Mouse (Mus musculus): Measurements from ENCODE around the gene Mybpc2. TPM values are rescaled to one million over a fixed set of nuclear protein-coding genes. Genes with fewer than 3 reads are reported as not detected.

Mybpc2 gene
- polyA plus RNA-seq, 1 experiment = 4.7 TPM

GRCm38 (mm10) chr7:44486927-44487575 is 37.4 kb downstream of the Mybpc2 start:
- Histone ChIP-seq H3K36me3 (ENCODE audit: control insufficient read depth, insufficient read depth) (no peaks in the 10 kb centered on the region), H3K4me3 (no peak overlapping the region), H3ac (ENCODE audit: control insufficient read depth, insufficient read length) (no peak overlapping the region), H3K27me3 (ENCODE audit: control insufficient read depth, insufficient read depth, insufficient read length) (no peaks in the 10 kb centered on the region), H3K4me2 (ENCODE audit: low read depth) (no peak overlapping the region), H3K79me2 (ENCODE audit: control insufficient read depth, insufficient read depth) (no peaks in the 10 kb centered on the region)
- TF ChIP-seq POLR2A (IDR thresholded peaks at IDR 0.05; ENCODE audit: insufficient read length, low read depth) (peak; percentile 63), MYOG (IDR thresholded peaks at IDR 0.05; ENCODE audit: control insufficient read depth in 1 of 3, insufficient read depth in 1 of 3, insufficient read length in 2 of 3, low read depth in 2 of 3) (peak in 2 of 3 experiments; percentile 24 to 53), POLR2AphosphoS2 (IDR thresholded peaks at IDR 0.05; ENCODE audit: insufficient read length, low read depth) (peak; percentile 95), MYOD1 (IDR thresholded peaks at IDR 0.05; ENCODE audit: control insufficient read depth in 1 of 3, insufficient read length in 2 of 3, low read depth in 2 of 3) (peak in 2 of 3 experiments; percentile 33 to 69), REST (IDR thresholded peaks at IDR 0.05; ENCODE audit: insufficient read depth, insufficient read length) (no peak)

DNA sequence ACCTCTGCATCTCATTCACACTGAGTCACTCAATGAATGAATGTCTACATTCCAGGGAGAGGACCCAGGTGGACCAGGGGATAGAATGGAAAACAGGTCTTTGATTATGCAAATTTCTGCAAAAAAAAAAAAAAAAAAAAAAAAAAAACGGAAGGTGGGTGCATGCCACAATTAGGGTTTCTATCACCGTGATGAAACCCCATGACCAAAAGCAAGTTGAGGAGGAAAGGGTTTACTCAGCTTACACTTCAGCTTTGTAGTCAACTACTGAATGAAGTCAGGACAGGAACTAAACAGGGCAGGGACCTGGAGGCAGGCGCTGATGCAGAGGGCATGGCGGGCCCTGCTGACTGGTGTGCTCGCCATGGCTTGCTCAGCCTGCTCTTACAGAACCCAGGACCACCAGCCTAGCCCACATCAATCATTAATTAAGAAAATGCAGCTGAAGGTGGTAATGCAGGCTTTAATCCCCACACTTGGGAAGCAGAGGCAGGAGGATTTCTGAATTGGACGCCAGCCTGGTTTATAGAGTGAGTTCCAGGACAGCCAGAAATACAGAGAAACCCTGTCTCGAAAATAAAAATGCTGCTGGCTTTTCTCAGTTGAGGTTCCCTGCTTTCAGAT is 38.8 kb downstream of the Mybpc2 start:
- no peak overlapping the region for H3ac ChIP-seq (ENCODE audit: control insufficient read depth, insufficient read length)
- no peaks in the 10 kb centered on the region for H3K27me3 ChIP-seq (ENCODE audit: control insufficient read depth, insufficient read depth, insufficient read length)
- H3K36me3 ChIP-seq (ENCODE audit: control insufficient read depth, insufficient read depth) = no peaks in the 10 kb centered on the region
- no peaks in the 10 kb centered on the region for H3K79me2 ChIP-seq (ENCODE audit: control insufficient read depth, insufficient read depth)
- H3K4me3 ChIP-seq = no peak overlapping the region
- TF ChIP-seq POLR2A (IDR thresholded peaks at IDR 0.05; ENCODE audit: insufficient read length, low read depth) = peak; percentile 13
- no peak for TF ChIP-seq SRF (IDR thresholded peaks at IDR 0.05; ENCODE audit: control insufficient read depth, insufficient read length, low read depth)
- no peak for TF ChIP-seq USF1 (IDR thresholded peaks at IDR 0.05; ENCODE audit: low read depth)
- TF ChIP-seq REST (IDR thresholded peaks at IDR 0.05; ENCODE audit: insufficient read depth, insufficient read length) = no peak
- no peak overlapping the region for H3K4me2 ChIP-seq (ENCODE audit: low read depth)

DNA sequence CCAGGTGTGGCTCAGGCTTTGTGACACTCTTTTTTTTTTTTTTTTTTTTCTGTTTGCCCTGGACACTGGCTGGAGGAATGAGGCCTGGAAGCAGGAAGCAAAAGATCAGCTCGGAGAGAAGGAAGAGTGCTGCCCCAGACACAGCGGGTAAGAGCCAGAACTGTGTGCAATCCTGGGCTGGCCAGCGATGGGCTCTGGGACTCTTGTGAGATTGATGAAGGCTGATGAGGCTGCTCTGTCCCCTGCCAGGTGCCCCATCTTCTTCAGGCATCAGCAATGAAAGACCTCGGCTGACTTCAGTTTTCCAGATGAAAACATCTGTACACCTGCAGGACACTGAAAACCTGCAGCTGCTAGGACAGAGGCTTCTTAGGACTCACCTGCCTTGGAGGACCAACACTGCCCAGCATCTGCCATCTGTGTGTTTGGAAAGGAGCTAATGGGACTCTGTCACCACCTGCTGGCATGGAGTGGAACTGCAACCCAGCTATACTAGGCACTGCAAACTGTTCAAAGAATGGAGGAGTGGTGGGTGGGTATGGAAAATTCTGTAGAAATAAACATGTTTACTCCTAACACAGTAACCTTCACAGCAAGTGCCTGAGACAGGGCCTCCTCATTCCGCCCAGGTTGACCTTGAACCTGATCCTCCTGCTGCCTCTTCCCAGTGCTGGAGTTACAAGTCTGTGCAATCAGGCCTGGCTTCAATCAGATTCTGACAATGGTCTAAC is 39.5 kb downstream of the Mybpc2 start:
- Histone ChIP-seq H3ac (ENCODE audit: control insufficient read depth, insufficient read length) (no peak overlapping the region), H3K4me2 (ENCODE audit: low read depth) (no peak overlapping the region), H3K36me3 (ENCODE audit: control insufficient read depth, insufficient read depth) (no peaks in the 10 kb centered on the region), H3K4me3 (no peak overlapping the region), H3K79me2 (ENCODE audit: control insufficient read depth, insufficient read depth) (peaks cover 6% of the 10 kb centered on the region), H3K27me3 (ENCODE audit: control insufficient read depth, insufficient read depth, insufficient read length) (no peaks in the 10 kb centered on the region)
- peak; percentile 12 for TF ChIP-seq POLR2A (IDR thresholded peaks at IDR 0.05; ENCODE audit: insufficient read length, low read depth)
- TF ChIP-seq POLR2AphosphoS2 (IDR thresholded peaks at IDR 0.05; ENCODE audit: insufficient read length, low read depth) = peak; percentile 12
- TF ChIP-seq MYOD1 (IDR thresholded peaks at IDR 0.05; ENCODE audit: control insufficient read depth in 1 of 3, insufficient read length in 2 of 3, low read depth in 2 of 3) = no peak

- H3K36me3 ChIP-seq (ENCODE audit: control insufficient read depth, insufficient read depth) = no peaks in the 10 kb centered on the region
- TF ChIP-seq REST (IDR thresholded peaks at IDR 0.05; ENCODE audit: insufficient read depth, insufficient read length) = no peak
- peak in 2 of 3 experiments; percentile 61 to 69 for TF ChIP-seq MYOD1 (IDR thresholded peaks at IDR 0.05; ENCODE audit: control insufficient read depth in 1 of 3, insufficient read length in 2 of 3, low read depth in 2 of 3)
- peak in 2 of 3 experiments; percentile 49 to 60 for TF ChIP-seq MYOG (IDR thresholded peaks at IDR 0.05; ENCODE audit: control insufficient read depth in 1 of 3, insufficient read depth in 1 of 3, insufficient read length in 2 of 3, low read depth in 2 of 3)
- no peak for TF ChIP-seq USF1 (IDR thresholded peaks at IDR 0.05; ENCODE audit: low read depth)
- no peak for TF ChIP-seq POLR2A (IDR thresholded peaks at IDR 0.05; ENCODE audit: insufficient read length, low read depth)
- no peak for TF ChIP-seq E2F4 (IDR thresholded peaks at IDR 0.05; ENCODE audit: insufficient read depth)
- no peak for TF ChIP-seq CEBPB (IDR thresholded peaks at IDR 0.05; ENCODE audit: insufficient read depth, poor library complexity, severe bottlenecking)
- no peak for TF ChIP-seq SRF (IDR thresholded peaks at IDR 0.05; ENCODE audit: control insufficient read depth, insufficient read length, low read depth)
- TF ChIP-seq MAX (IDR thresholded peaks at IDR 0.05; ENCODE audit: low read depth) = no peak
- no peak for TF ChIP-seq TCF12 (IDR thresholded peaks at IDR 0.05; ENCODE audit: insufficient read depth, poor library complexity, severe bottlenecking)
- peak; percentile 27 for TF ChIP-seq TCF3 (IDR thresholded peaks at IDR 0.05; ENCODE audit: insufficient read length, low read depth)
- TF ChIP-seq POLR2AphosphoS2 (IDR thresholded peaks at IDR 0.05; ENCODE audit: insufficient read length, low read depth) = peak; percentile 74
- H3K4me3 ChIP-seq = no peak overlapping the region
- H3K4me2 ChIP-seq (ENCODE audit: low read depth) = no peak overlapping the region
- H3K79me2 ChIP-seq (ENCODE audit: control insufficient read depth, insufficient read depth) = peaks cover 7% of the 10 kb centered on the region
- H3K27me3 ChIP-seq (ENCODE audit: control insufficient read depth, insufficient read depth, insufficient read length) = no peaks in the 10 kb centered on the region
- H3ac ChIP-seq (ENCODE audit: control insufficient read depth, insufficient read length) = no peak overlapping the region
Observed at GRCm38 (mm10) chr7:44484109-44484508, 40.3 kb downstream of the Mybpc2 start.

DNA sequence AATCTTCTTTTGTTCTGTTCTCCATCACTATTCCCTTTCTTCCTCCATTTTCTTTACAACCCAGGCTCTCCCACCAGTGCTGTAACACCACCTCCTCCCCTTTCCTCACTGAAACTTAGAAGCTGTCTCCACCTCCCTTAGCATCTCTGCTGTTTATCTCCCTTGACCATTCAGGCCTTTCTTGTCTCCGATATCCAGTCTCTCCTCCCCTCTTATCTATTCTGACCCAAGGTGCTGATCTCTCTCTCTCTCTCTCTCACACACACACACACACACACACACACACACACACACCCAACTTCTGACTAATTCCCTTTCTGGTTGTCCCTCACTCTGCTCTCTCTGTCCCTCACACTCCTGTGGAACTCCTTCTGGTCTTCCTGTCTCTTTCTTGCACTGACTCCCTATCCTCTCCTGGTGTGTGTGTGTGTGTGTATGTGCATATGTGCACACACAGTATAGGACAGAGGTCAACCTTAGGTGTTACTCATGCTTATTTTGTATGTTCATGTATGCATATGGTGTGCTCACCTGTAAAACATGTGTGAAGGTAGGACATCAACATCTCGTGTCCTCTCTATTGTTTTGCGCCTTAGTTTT is 41.5 kb downstream of the Mybpc2 start:
- H3K27me3 ChIP-seq (ENCODE audit: control insufficient read depth, insufficient read depth, insufficient read length) = no peaks in the 10 kb centered on the region
- no peak overlapping the region for H3ac ChIP-seq (ENCODE audit: control insufficient read depth, insufficient read length)
- TF ChIP-seq REST (IDR thresholded peaks at IDR 0.05; ENCODE audit: insufficient read depth, insufficient read length) (no peak), POLR2A (IDR thresholded peaks at IDR 0.05; ENCODE audit: insufficient read length, low read depth) (no peak), MYOD1 (IDR thresholded peaks at IDR 0.05; ENCODE audit: control insufficient read depth in 1 of 3, insufficient read length in 2 of 3, low read depth in 2 of 3) (no peak), TCF3 (IDR thresholded peaks at IDR 0.05; ENCODE audit: insufficient read length, low read depth) (no peak)
- H3K79me2 ChIP-seq (ENCODE audit: control insufficient read depth, insufficient read depth) = peaks cover 11% of the 10 kb centered on the region
- H3K4me3 ChIP-seq = no peak overlapping the region
- H3K36me3 ChIP-seq (ENCODE audit: control insufficient read depth, insufficient read depth) = no peaks in the 10 kb centered on the region
- H3K4me2 ChIP-seq (ENCODE audit: low read depth) = peak overlapping the region; percentile 36
